8 mouse cellular contexts compared by ENCODE assay signal in genomic region chr8:4779254-4780055, GRCm38 (mm10). TPM values are rescaled to one million over a fixed set of nuclear protein-coding genes. Genes with fewer than 3 reads are reported as not detected.
A peak's percentile ranks its signal among the peaks of the same experiment; 100 is the strongest.
DNase-seq lines count a peak whose midpoint lies in the region; ATAC-seq and TF ChIP-seq lines count a peak whose summit lies in the region.

Shcbp1 (minus strand) TSS chr8:4779567.

- no peaks in the 10 kb centered on the region for H3K27me3 ChIP-seq in hindbrain, postnatal 0 days (ENCODE audit: insufficient read depth, low read length)

- H3K9ac ChIP-seq in hindbrain, postnatal 0 days (replicated peaks; ENCODE audit: low read length), result no peak within 1 kb of the TSS; the same call in 1 of the 2 replicates

- H3K4me3 ChIP-seq in gastrocnemius, adult 2 months, result peak within 1 kb of the TSS; percentile 87
- peak within 1 kb of the TSS; percentile 68 for H3K4me3 ChIP-seq in hindbrain, postnatal 0 days (ENCODE audit: low read length)
- H3K4me3 ChIP-seq in left cerebral cortex, adult 2 months, result peak within 1 kb of the TSS; percentile 63

- no peaks in the 10 kb centered on the region for H3K36me3 ChIP-seq in hindbrain, postnatal 0 days (ENCODE audit: insufficient read depth, low read length)

- TF ChIP-seq CTCF in gastrocnemius, adult 2 months (IDR thresholded peaks at IDR 0.05), result peak; percentile 82
- peak; percentile 85 for TF ChIP-seq CTCF in hindbrain, postnatal 0 days (IDR thresholded peaks at IDR 0.05; ENCODE audit: low read depth)
- peak; percentile 77 for TF ChIP-seq CTCF in left cerebral cortex, adult 2 months (IDR thresholded peaks at IDR 0.05)

- H3K4me2 ChIP-seq in hindbrain, postnatal 0 days (ENCODE audit: low read depth, low read length), result peak within 1 kb of the TSS; percentile 73

- peak; percentile 95 for DNase-seq in ZHBTc4 (ENCODE audit: low read depth, low spot score)
- DNase-seq in gastrocnemius, adult 2 months, result peak; percentile 91
- peak; percentile 98 for DNase-seq in hindbrain, postnatal 0 days (ENCODE audit: low spot score)
- peak; percentile 85 to 89 for DNase-seq in left cerebral cortex, adult 2 months (ENCODE audit: extremely low spot score in 1 of 2, low spot score in 2 of 2)
- DNase-seq in right cerebral cortex, adult 2 months (ENCODE audit: low spot score in 2 of 2), result peak; percentile 94
- DNase-seq in urinary bladder, postnatal 14 days (ENCODE audit: low spot score), result peak; percentile 94

- intact Hi-C loops in gastrocnemius, adult 2 months (cut with DNase I), result loop anchor here (10.0 kb wide), 1 partner anchor 105 kb away; no protein-coding TSS in a partner anchor
- intact Hi-C loops in left cerebral cortex, adult 2 months (cut with DNase I), result loop anchor here (5.0 kb wide), 1 partner anchor 102 kb away; no protein-coding TSS in a partner anchor

- peak; percentile 100 for ATAC-seq in common myeloid progenitor, adult 5-6 weeks (replicated peaks; ENCODE audit: low read depth, poor library complexity, severe bottlenecking)
- peak; percentile 99 for ATAC-seq in hindbrain, postnatal 0 days
- peak; percentile 100 for ATAC-seq in megakaryocyte, adult 5-6 weeks (ENCODE audit: poor library complexity, severe bottlenecking)

- no peaks in the 10 kb centered on the region for H3K9me3 ChIP-seq in hindbrain, postnatal 0 days (ENCODE audit: low read length)

- H3K4me1 ChIP-seq in hindbrain, postnatal 0 days (ENCODE audit: insufficient read depth, low read length), result no peaks in the 10 kb centered on the region

- 6% methylated on average over 29 of the region's 29 CpGs for WGBS in hindbrain, postnatal 0 days

- no peak within 1 kb of the TSS for H3K27ac ChIP-seq in gastrocnemius, adult 2 months
- H3K27ac ChIP-seq in hindbrain, postnatal 0 days, result no peak within 1 kb of the TSS
- no peak within 1 kb of the TSS for H3K27ac ChIP-seq in left cerebral cortex, adult 2 months

RNA-seq across cellular contexts. Expression of gene Shcbp1, which starts in this region (rescaled TPM):
- 53.2 and 65.4 TPM in 2 replicates for total RNA-seq in common myeloid progenitor, adult 5-6 weeks (2017)
- under 1 TPM; 0.15 to 0.36 TPM for total RNA-seq in gastrocnemius, adult 2 months (2021)
- 3.7 and 5.4 TPM in 2 replicates for total RNA-seq in hindbrain, postnatal 0 days (2014; rRNA removed)
- 11.0 and 13.8 TPM in 2 replicates for polyA plus RNA-seq in hindbrain, postnatal 0 days (2015; fragmentation: Nextera tagmentation; extraction: Ambion mirVana)
- 1 to 10 TPM in 1 of 2 experiments, under 1 TPM in 1; 1.00 to 1.1 TPM for total RNA-seq in left cerebral cortex, adult 2 months (2021)
- total RNA-seq in megakaryocyte, adult 5-6 weeks (2015), result 62.7 and 63.7 TPM in 2 replicates
- total RNA-seq in megakaryocyte, adult 5-6 weeks (2017), result 58.9 and 60.9 TPM in 2 replicates

Comparison
In these comparisons a context has a peak if more than half of its experiments do, and no peak if none do; other contexts are left out.
1. Peak in DNase-seq and H3K4me3 ChIP-seq in gastrocnemius, adult 2 months; RNA of the gene not detected or under 1 TPM.